Mouse (Mus musculus) hindbrain, postnatal 0 days (tissue): Measurements from ENCODE around the gene Rasgef1b. TPM values are rescaled to one million over a fixed set of nuclear protein-coding genes. Genes with fewer than 3 reads are reported as not detected.

Experiments
- ATAC-seq: fragments of 200-750 bp; cut with Nextera tagmentation; 2 replicates; pipeline ENCODE4 v1.8.0; 2017; ENCODE audit warnings: mild to moderate bottlenecking, moderate TSS enrichment, moderate library complexity
- DNase-seq: peaks from one replicate; pipeline ENCODE4 v3.0.0-alpha.2; 2015; ENCODE audit warnings: low spot score
- H3K27ac ChIP-seq: fragments of 300-500 bp; sonication (generic); 2 replicates; pipeline ENCODE4 v1.5.1; 2014; ENCODE audit warnings: mild to moderate bottlenecking
- H3K27me3 ChIP-seq: fragments of 300-500 bp; sonication (generic); 2 replicates; pipeline ENCODE4 v1.6.1; 2014; ENCODE audit warnings: low read length, mixed read lengths; ENCODE audit not compliant: insufficient read depth
- H3K36me3 ChIP-seq: fragments of 300-500 bp; sonication (generic); 2 replicates; pipeline ENCODE4 v1.6.1; 2014; ENCODE audit warnings: low read length, mixed read lengths; ENCODE audit not compliant: insufficient read depth
- H3K4me1 ChIP-seq: fragments of 300-500 bp; sonication (generic); 2 replicates; pipeline ENCODE4 v1.6.1; 2014; ENCODE audit warnings: antibody characterized with exemption, low read length, mixed read lengths; ENCODE audit not compliant: insufficient read depth
- H3K4me2 ChIP-seq: fragments of 300-500 bp; sonication (generic); 2 replicates; pipeline ENCODE4 v1.6.1; 2014; ENCODE audit warnings: low read depth, mild to moderate bottlenecking, low read length, moderate library complexity, mixed read lengths
- H3K4me3 ChIP-seq: fragments of 300-500 bp; sonication (generic); 2 replicates; pipeline ENCODE4 v1.5.1; 2014; ENCODE audit warnings: low read length
- H3K9ac ChIP-seq: fragments of 300-500 bp; sonication (generic); replicated peaks from 2 replicates; pipeline ENCODE4 v1.6.1; 2014; ENCODE audit warnings: mild to moderate bottlenecking, low read length, moderate library complexity, mixed read lengths
- H3K9me3 ChIP-seq: fragments of 300-500 bp; sonication (generic); 2 replicates; pipeline ENCODE4 v1.6.1; 2016; ENCODE audit warnings: low read length, mixed read lengths
- CTCF ChIP-seq: IDR thresholded peaks from 2 replicates; pipeline ENCODE4 v1.5.1; 2016; ENCODE audit warnings: antibody characterized with exemption, control low read depth, low read depth
- WGBS: fragments of 180-500 bp; shearing (Covaris S2); extraction: QIAGEN DNeasy Blood & Tissue Kit; methylation state at CpG from one replicate; pipeline ENCODE4 v1.1.7; 2014; 5-methylcytosine and 5-hydroxymethylcytosine counted together
- polyA plus RNA-seq: library from polyadenylated mRNA; unstranded; fragments of >200 nt; fragmentation: Nextera tagmentation; extraction: Ambion mirVana; gene quantifications from 2 replicates; pipeline ENCODE4 v1.2.1, GENCODE M21; 2015
- total RNA-seq: library from RNA; depleted of rRNA; stranded (reverse); fragments of >200 nt; gene quantifications from 2 replicates; pipeline ENCODE4 v1.2.3, GENCODE M21; 2014

The Rasgef1b gene
- total and polyA plus RNA-seq, 2 experiments from 2014 or later, result 32.0 to 39.9 TPM

DNA sequence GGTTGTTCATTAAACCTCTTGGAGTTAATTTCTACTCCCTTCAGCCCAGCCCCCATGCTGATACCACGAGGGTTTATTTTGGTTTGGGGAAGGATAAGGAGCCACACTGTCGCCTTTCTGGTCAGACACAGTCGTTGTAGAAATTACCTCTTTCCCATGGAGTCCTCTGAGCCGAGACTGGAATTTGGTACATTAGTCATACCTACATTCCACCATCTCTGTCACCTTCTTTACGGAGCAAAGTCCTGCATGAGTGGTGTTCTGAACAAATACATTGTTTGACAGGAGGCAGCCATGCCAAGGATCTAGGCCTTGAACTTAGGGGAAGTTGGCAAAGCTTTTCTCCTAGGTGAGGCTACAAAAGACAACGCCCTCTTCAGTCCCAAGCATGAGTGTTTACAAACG lies 202.1 kb downstream of the Rasgef1b start:
- no peak overlapping the region for H3K4me2 ChIP-seq
- ATAC-seq (no peak), DNase-seq (no peak)
- WGBS, result 85% methylated on average over 7 of the region's 7 CpGs
- no peak overlapping the region for H3K4me3 ChIP-seq
- 0 out of 2 replicates have a peak, but pooled peaks cover 3% of the 10 kb centered on the region for H3K4me1 ChIP-seq
- no peak overlapping the region for H3K27ac ChIP-seq
- H3K9me3 ChIP-seq, result no peaks in the 10 kb centered on the region
- H3K9ac ChIP-seq, result no peak overlapping the region
- TF ChIP-seq CTCF, result no peak
- no peaks in the 10 kb centered on the region for H3K36me3 ChIP-seq
- H3K27me3 ChIP-seq, result no peaks in the 10 kb centered on the region

DNA sequence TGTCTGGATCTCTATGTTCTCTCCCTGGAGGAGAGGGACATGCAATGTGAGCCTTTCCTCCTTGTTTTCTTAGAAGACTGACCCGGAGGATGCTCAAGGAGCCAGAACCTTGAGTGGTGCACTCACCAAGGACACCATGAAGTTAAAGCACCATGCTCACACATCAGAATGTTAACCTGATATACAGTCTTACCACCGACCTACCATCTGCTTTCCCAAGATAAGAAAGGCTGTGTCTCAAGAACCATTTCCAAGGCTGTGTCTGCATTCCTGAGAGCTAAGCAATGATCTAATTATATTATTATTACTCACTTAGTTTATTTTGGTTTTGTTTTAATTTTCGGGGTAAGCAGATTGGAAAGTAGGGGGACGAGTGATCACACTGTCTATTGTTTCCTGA lies 203.2 kb downstream of the Rasgef1b start:
- H3K27ac ChIP-seq, result no peak overlapping the region
- TF ChIP-seq CTCF, result no peak
- DNase-seq (no peak), ATAC-seq (no peak)
- no peak overlapping the region for H3K4me2 ChIP-seq
- no peaks in the 10 kb centered on the region for H3K27me3 ChIP-seq
- no peak overlapping the region for H3K4me3 ChIP-seq
- H3K9ac ChIP-seq, result no peak overlapping the region
- H3K9me3 ChIP-seq, result no peaks in the 10 kb centered on the region
- WGBS, result 81% methylated on average over 4 of the region's 4 CpGs
- peaks cover 6% of the 10 kb centered on the region for H3K4me1 ChIP-seq
- H3K36me3 ChIP-seq, result no peaks in the 10 kb centered on the region

DNA sequence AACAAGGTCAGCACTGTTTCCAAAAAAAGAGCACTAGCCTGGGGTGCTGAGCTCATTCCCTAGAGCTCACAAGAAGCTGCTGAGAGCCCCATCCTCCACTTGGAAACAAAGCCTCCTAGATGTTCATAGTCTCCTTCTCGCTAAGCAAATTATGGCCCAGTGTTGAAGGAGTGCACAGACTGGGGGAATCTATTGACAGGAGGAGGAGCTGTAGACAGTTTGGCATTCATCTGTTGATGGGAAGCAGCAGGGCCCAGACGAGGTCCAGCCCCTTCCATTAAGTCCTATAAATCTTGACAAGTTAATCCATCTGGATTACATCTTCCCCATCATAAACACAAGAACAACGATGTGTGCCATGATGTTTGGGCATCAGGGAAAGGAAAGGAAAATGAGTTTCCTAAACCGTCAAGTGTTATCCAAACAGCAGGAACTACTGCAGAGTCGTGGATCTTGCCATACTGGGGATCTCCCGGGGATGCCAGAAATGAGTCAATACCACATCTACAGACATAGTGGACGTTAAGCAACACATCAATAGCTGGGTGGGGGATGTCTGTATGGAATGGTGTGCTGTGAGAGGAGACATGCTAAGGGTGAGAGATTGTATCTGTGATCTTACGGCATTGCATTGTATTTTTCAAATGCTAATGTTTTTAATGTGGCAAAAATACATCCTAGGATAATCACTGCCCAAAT lies 206.1 kb downstream of the Rasgef1b start:
- DNase-seq, result no peak
- Histone ChIP-seq H3K9ac (no peak overlapping the region), H3K36me3 (no peaks in the 10 kb centered on the region), H3K4me1 (peaks cover 8% of the 10 kb centered on the region), H3K9me3 (no peaks in the 10 kb centered on the region), H3K27me3 (no peaks in the 10 kb centered on the region), H3K4me2 (no peak overlapping the region), H3K4me3 (no peak overlapping the region), H3K27ac (no peak overlapping the region)
- ATAC-seq, result no peak
- WGBS, result 43% methylated on average over 8 of the region's 8 CpGs
- no peak for TF ChIP-seq CTCF

DNA sequence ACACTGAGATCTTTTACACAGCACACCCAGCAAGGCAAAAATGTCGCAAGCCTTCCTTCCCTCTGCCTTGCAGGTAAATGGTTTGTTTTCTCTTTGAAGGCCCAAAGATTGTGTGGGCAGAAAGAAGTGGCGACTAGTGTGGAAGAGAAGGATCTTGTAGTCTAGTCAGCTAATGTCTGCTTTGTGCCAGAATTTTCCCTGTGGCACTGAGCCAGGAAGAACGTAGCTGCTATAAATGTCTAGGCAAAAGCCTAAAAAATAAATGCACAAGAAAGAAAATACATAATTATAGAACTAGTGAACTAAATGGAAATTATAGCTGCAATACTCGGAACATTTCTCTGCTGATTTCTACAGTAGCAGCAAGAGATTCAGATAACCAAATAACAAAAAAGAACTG lies 207.5 kb downstream of the Rasgef1b start:
- Histone ChIP-seq H3K36me3 (no peaks in the 10 kb centered on the region), H3K4me3 (no peak overlapping the region), H3K4me1 (peaks cover 8% of the 10 kb centered on the region), H3K27me3 (no peaks in the 10 kb centered on the region), H3K4me2 (no peak overlapping the region), H3K27ac (no peak overlapping the region), H3K9ac (no peak overlapping the region), H3K9me3 (no peaks in the 10 kb centered on the region)
- DNase-seq, result no peak
- TF ChIP-seq CTCF, result no peak
- ATAC-seq, result no peak
- WGBS, result 54% methylated on average over 4 of the region's 4 CpGs

DNA sequence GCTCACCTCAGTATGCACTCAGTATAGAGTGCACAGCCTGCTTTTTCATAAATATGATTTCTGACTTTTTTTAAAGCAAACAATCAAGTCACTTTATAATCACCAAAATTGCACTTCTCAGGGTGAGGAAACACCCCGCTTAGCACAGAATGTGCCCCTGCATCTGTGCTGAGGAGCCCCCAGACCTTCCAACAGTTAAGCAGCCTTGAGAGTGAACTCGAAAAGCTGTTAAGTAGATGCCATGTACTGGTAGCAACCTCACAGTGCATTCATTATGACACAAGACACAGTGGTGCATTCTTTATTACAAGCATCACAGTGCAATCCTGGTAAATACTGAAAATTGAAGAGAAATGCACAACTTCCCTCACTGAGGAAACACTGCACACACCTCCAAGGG lies 209.3 kb downstream of the Rasgef1b start:
- ATAC-seq (no peak), DNase-seq (no peak)
- H3K9me3 ChIP-seq, result no peaks in the 10 kb centered on the region
- H3K36me3 ChIP-seq, result no peaks in the 10 kb centered on the region
- H3K27me3 ChIP-seq, result no peaks in the 10 kb centered on the region
- no peak overlapping the region for H3K9ac ChIP-seq
- no peak for TF ChIP-seq CTCF
- H3K27ac ChIP-seq, result no peak overlapping the region
- no peak overlapping the region for H3K4me2 ChIP-seq
- WGBS, result 74% methylated on average over 2 of the region's 2 CpGs
- peaks cover 8% of the 10 kb centered on the region for H3K4me1 ChIP-seq
- H3K4me3 ChIP-seq, result no peak overlapping the region

DNA sequence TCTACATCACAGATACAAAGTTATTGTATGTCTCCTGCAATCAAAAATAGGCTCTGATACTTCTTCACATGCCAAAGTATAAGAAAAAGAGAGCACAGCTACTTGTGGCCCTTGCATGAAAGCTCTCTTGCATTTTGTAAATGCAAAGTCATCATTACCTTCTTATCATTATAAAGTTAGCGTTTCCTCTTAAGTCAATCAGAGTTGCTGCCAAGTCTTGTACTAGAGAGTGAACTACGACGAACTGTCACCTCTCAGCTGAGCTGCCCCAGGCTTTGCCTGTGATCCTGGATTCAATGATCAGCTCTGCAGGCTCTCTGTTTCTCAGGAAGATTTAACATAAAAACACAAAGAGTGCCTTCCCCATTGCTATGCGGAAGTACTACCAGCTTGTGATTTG lies 209.8 kb downstream of the Rasgef1b start:
- Histone ChIP-seq H3K9ac (no peak overlapping the region), H3K27ac (no peak overlapping the region), H3K27me3 (no peaks in the 10 kb centered on the region), H3K36me3 (no peaks in the 10 kb centered on the region), H3K4me1 (peaks cover 8% of the 10 kb centered on the region), H3K4me3 (no peak overlapping the region), H3K9me3 (no peaks in the 10 kb centered on the region), H3K4me2 (no peak overlapping the region)
- ATAC-seq (no peak), DNase-seq (no peak)
- 50% methylated on average over 4 of the region's 4 CpGs for WGBS
- TF ChIP-seq CTCF, result no peak

DNA sequence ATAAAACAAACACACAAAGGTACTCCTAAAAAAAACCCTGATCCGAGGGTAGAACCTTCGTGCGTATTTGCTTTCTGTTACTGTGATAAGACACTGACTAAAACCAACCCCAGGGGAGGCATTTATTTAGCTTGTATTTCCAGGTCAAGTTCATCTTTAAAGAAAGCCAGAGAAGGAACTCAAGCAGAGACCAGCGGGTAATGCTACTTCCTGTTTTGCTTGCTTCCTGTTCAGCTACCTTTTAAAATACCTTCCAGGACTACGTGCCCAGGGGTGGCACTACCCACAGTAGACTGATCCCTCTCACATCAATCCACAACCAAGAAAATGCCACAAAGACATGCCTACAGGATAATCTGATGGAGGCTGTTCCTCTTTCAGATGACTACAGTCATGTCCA lies 212.7 kb downstream of the Rasgef1b start:
- H3K9me3 ChIP-seq, result no peaks in the 10 kb centered on the region
- no peaks in the 10 kb centered on the region for H3K36me3 ChIP-seq

More for the DNA sequence above, 212.7 kb downstream of the Rasgef1b start:
- Histone ChIP-seq H3K9ac (no peak overlapping the region), H3K4me2 (no peak overlapping the region), H3K27ac (no peak overlapping the region), H3K4me1 (peaks cover 5% of the 10 kb centered on the region), H3K4me3 (no peak overlapping the region), H3K27me3 (no peaks in the 10 kb centered on the region)
- ATAC-seq (no peak), DNase-seq (no peak)
- 91% methylated on average over 5 of the region's 5 CpGs for WGBS
- TF ChIP-seq CTCF, result no peak
